ENCODE assay signal across 21 mouse cellular contexts in genomic region chr11:61112323-61112995, GRCm38 (mm10). TPM values are rescaled to one million over a fixed set of nuclear protein-coding genes. Genes with fewer than 3 reads are reported as not detected.
DNase-seq lines count a peak whose midpoint lies in the region; ATAC-seq lines count a peak whose summit lies in the region.
"Had no signal": no experiment of that assay in that cellular context is flagged by ENCODE, and none has a peak within 500 bp of the region (broad histone marks: within the 10 kb centered on the region; RNA-seq: fewer than 3 reads in every experiment).

No protein-coding gene starts in this region.

- H3K4me1 ChIP-seq in liver, embryonic 15.5 days (replicated peaks) = peaks cover 3% of the 10 kb centered on the region; the same call in 1 of the 2 replicates
- no peaks in the 10 kb centered on the region for H3K4me1 ChIP-seq in liver, embryonic 12.5 days
- H3K4me1 ChIP-seq in forebrain, embryonic 15.5 days = no peaks in the 10 kb centered on the region
- H3K4me1 ChIP-seq: forebrain, embryonic 13.5 days; liver, embryonic 13.5 days; midbrain, embryonic 15.5 days; neural tube, embryonic 13.5 days had no signal

- H3K36me3 ChIP-seq in liver, embryonic 15.5 days (replicated peaks) = no peaks in the 10 kb centered on the region
- no peaks in the 10 kb centered on the region for H3K36me3 ChIP-seq in liver, embryonic 12.5 days
- H3K36me3 ChIP-seq in forebrain, embryonic 15.5 days = no peaks in the 10 kb centered on the region
- H3K36me3 ChIP-seq: heart, embryonic 12.5 days; liver, embryonic 13.5 days; midbrain, embryonic 15.5 days; neural tube, embryonic 13.5 days had no signal

- no peak overlapping the region for H3K4me3 ChIP-seq in liver, embryonic 15.5 days (replicated peaks)
- no peak overlapping the region for H3K4me3 ChIP-seq in liver, embryonic 12.5 days
- H3K4me3 ChIP-seq in forebrain, embryonic 15.5 days = no peak overlapping the region
- H3K4me3 ChIP-seq: forebrain, embryonic 13.5 days; heart, embryonic 12.5 days; liver, embryonic 13.5 days; midbrain, embryonic 15.5 days; myocyte; neural tube, embryonic 13.5 days had no signal

- H3K27me3 ChIP-seq in liver, embryonic 15.5 days = no peaks in the 10 kb centered on the region; the same call in 1 of the 2 replicates
- H3K27me3 ChIP-seq in liver, embryonic 12.5 days (replicated peaks) = no peaks in the 10 kb centered on the region
- H3K27me3 ChIP-seq in forebrain, embryonic 15.5 days = no peaks in the 10 kb centered on the region
- H3K27me3 ChIP-seq: forebrain, embryonic 13.5 days; liver, embryonic 13.5 days; midbrain, embryonic 15.5 days; neural tube, embryonic 13.5 days had no signal

- DNase-seq in spleen, adult 18-20 months = peak; percentile 30 to 42
- no peak for DNase-seq in spleen, adult 12 weeks (ENCODE audit: low spot score)
- no peak for DNase-seq in kidney, adult 11 months
- DNase-seq in embryo, embryonic 9.5 days (ENCODE audit: extremely low spot score) = no peak
- DNase-seq: adrenal gland, adult 2 months; cerebellum, adult 2 months; cerebellum, postnatal 36 days; embryo, embryonic 11 days; heart, postnatal 14 days; kidney, adult 18-20 months; liver, embryonic 13.5 days; lung, postnatal 10 days had no signal

- H3K27ac ChIP-seq in liver, embryonic 15.5 days (replicated peaks) = peak overlapping the region; percentile 45; the same call in 1 of the 2 replicates
- H3K27ac ChIP-seq in liver, embryonic 12.5 days = no peak overlapping the region
- H3K27ac ChIP-seq in forebrain, embryonic 15.5 days (replicated peaks) = no peak overlapping the region
- H3K27ac ChIP-seq: forebrain, embryonic 13.5 days; liver, embryonic 13.5 days; midbrain, embryonic 15.5 days; neural tube, embryonic 13.5 days had no signal

- 39% methylated on average over 8 of the region's 8 CpGs for WGBS in liver, embryonic 15.5 days (ENCODE audit: insufficient replicate concordance)
- 53% methylated on average over 8 of the region's 8 CpGs for WGBS in liver, embryonic 12.5 days (ENCODE audit: insufficient replicate concordance)
- 86% methylated on average over 8 of the region's 8 CpGs for WGBS in forebrain, embryonic 15.5 days

- no peak overlapping the region for H3K9ac ChIP-seq in liver, embryonic 15.5 days
- no peak overlapping the region for H3K9ac ChIP-seq in liver, embryonic 12.5 days
- H3K9ac ChIP-seq in forebrain, embryonic 15.5 days (replicated peaks) = no peak overlapping the region
- H3K9ac ChIP-seq: forebrain, embryonic 13.5 days; heart, embryonic 12.5 days; liver, embryonic 13.5 days; midbrain, embryonic 15.5 days; neural tube, embryonic 13.5 days had no signal

- no peaks in the 10 kb centered on the region for H3K9me3 ChIP-seq in liver, embryonic 15.5 days (replicated peaks)
- H3K9me3 ChIP-seq in liver, embryonic 12.5 days (replicated peaks) = no peaks in the 10 kb centered on the region
- no peaks in the 10 kb centered on the region for H3K9me3 ChIP-seq in forebrain, embryonic 15.5 days
- H3K9me3 ChIP-seq: forebrain, embryonic 13.5 days; heart, embryonic 12.5 days; liver, embryonic 13.5 days; midbrain, embryonic 15.5 days; neural tube, embryonic 13.5 days had no signal

- H3K4me2 ChIP-seq in liver, embryonic 15.5 days = no peak overlapping the region
- H3K4me2 ChIP-seq in liver, embryonic 12.5 days = no peak overlapping the region
- no peak overlapping the region for H3K4me2 ChIP-seq in forebrain, embryonic 15.5 days (replicated peaks)
- H3K4me2 ChIP-seq: forebrain, embryonic 13.5 days; heart, embryonic 12.5 days; liver, embryonic 13.5 days; midbrain, embryonic 15.5 days; neural tube, embryonic 13.5 days had no signal

- no peak for ATAC-seq in liver, embryonic 15.5 days (ENCODE audit: insufficient read depth)
- ATAC-seq in liver, embryonic 12.5 days = no peak
- peak; percentile 42 for ATAC-seq in neutrophil, adult 5-6 weeks (ENCODE audit: extremely low read depth, insufficient number of reproducible peaks, low FRiP score, poor library complexity, severe bottlenecking)
- ATAC-seq in forebrain, embryonic 15.5 days (replicated peaks) = no peak
- ATAC-seq: forebrain, embryonic 13.5 days; midbrain, embryonic 15.5 days had no signal

RNA-seq across cellular contexts. Expression of gene Tnfrsf13b, which starts 14.1 kb away (rescaled TPM):
- polyA plus RNA-seq in liver, embryonic 15.5 days (2015; fragmentation: Nextera tagmentation; extraction: Ambion mirVana) = 4.2 and 4.4 TPM in 2 replicates
- 3.2 and 4.8 TPM in 2 replicates for polyA plus RNA-seq in liver, embryonic 12.5 days (2016; fragmentation: Nextera tagmentation; extraction: Ambion mirVana)
- 162 and 169 TPM in 2 replicates for total RNA-seq in neutrophil, adult 5-6 weeks (2017)
- 0.78 and 0.91 TPM in 2 replicates for polyA plus RNA-seq in forebrain, embryonic 15.5 days (2015; fragmentation: Nextera tagmentation; extraction: Ambion mirVana)

Comparison
In these comparisons a context has a peak if more than half of its experiments do, and no peak if none do; other contexts are left out.
1. DNase-seq: peak in spleen, adult 18-20 months (2 of 2); none in spleen, adult 12 weeks (single experiment), kidney, adult 11 months (single experiment) and embryo, embryonic 9.5 days (single experiment).